Mouse (Mus musculus) heart, adult 2 months (tissue): Measurements from ENCODE around the gene Gfod1. TPM values are rescaled to one million over a fixed set of nuclear protein-coding genes. Genes with fewer than 3 reads are reported as not detected.
A peak's percentile ranks its signal among the peaks of the same experiment; 100 is the strongest.

Experiments
- DNase-seq, 2 experiments: peaks; one replicate each; pipeline ENCODE4 v3.0.0; 2021
- H3K27ac ChIP-seq: fragments of 200-600 bp; 2 replicates; pipeline ENCODE4 v1.8.1; 2022
- H3K27me3 ChIP-seq: fragments of 200-500 bp; 2 replicates; pipeline ENCODE4 v1.6.1; 2012; ENCODE audit warnings: mild to moderate bottlenecking, low read length, inconsistent platforms, mixed read lengths; ENCODE audit not compliant: control insufficient read depth, insufficient read depth
- H3K36me3 ChIP-seq: fragments of 200-500 bp; 2 replicates; pipeline ENCODE4 v1.6.1; 2012; ENCODE audit warnings: low read length, inconsistent platforms; ENCODE audit not compliant: control insufficient read depth, insufficient read depth
- H3K4me1 ChIP-seq: fragments of 200-500 bp; 2 replicates; pipeline ENCODE4 v1.6.1; 2011; ENCODE audit warnings: low read length; ENCODE audit not compliant: control insufficient read depth, insufficient read depth
- H3K4me3 ChIP-seq: fragments of 200-600 bp; 2 replicates; pipeline ENCODE4 v1.8.1; 2022
- H3K79me2 ChIP-seq: fragments of 200-500 bp; replicated peaks from 2 replicates; pipeline ENCODE4 v1.6.1; 2012; ENCODE audit warnings: mild to moderate bottlenecking, inconsistent platforms, low read length, moderate library complexity, mixed read lengths; ENCODE audit not compliant: control insufficient read depth, insufficient read depth
- H3K9ac ChIP-seq: fragments of 200-500 bp; 2 replicates; pipeline ENCODE4 v1.6.1; 2012; ENCODE audit warnings: low read depth, mild to moderate bottlenecking, control low read depth, inconsistent platforms, low read length, mixed read lengths
- CTCF ChIP-seq: fragments of 200-600 bp; IDR thresholded peaks from 2 replicates; pipeline ENCODE4 v1.8.1; 2022; ENCODE audit warnings: antibody characterized with exemption, mild to moderate bottlenecking, moderate library complexity
- EP300 ChIP-seq: fragments of 200-500 bp; IDR thresholded peaks from 2 replicates; pipeline ENCODE4 v1.6.1; 2011; ENCODE audit warnings: low read depth, low read length, control low read depth; ENCODE audit not compliant: insufficient read depth
- POLR2A ChIP-seq: fragments of 200-500 bp; IDR thresholded peaks from 2 replicates; pipeline ENCODE4 v1.6.1; 2011; ENCODE audit warnings: mild to moderate bottlenecking, low read depth, low read length, control low read depth; ENCODE audit not compliant: insufficient read depth
- WGBS: fragments of 180-500 bp; shearing (Covaris S2); methylation state at CpG from one replicate; pipeline ENCODE4 v1.1.7; 2018; 5-methylcytosine and 5-hydroxymethylcytosine counted together
- intact Hi-C: fragments of 180-260 bp; cut with DNase I; formaldehyde crosslinking; loops from one replicate; pipeline ENCODE4 v1.15.1; 2025
- polyA plus RNA-seq: library from polyadenylated mRNA; depleted of rRNA; stranded (reverse); fragments of >200 nt; gene quantifications from 2 replicates; pipeline ENCODE4 v1.2.3, GENCODE M21; 2012
- total RNA-seq, 2 experiments: library from RNA; stranded (reverse); gene quantifications; 2 replicates each; pipeline ENCODE4 v1.2.3; 2021

Gene Gfod1
- total and polyA plus RNA-seq, 3 experiments, result 9.5 to 34.1 (median 33.7) TPM

GRCm38 (mm10) chr13:43296140-43296805, 7.7 kb downstream of the Gfod1 start:
- H3K4me3 ChIP-seq, result no peak overlapping the region
- TF ChIP-seq EP300, result 0 out of 2 replicates have a peak, but pooled peaks have one; percentile 54
- no peak for TF ChIP-seq CTCF
- intact Hi-C loops, result loop anchor here (1.0 kb wide), 1 partner anchor 57 kb away; no protein-coding TSS in a partner anchor
- H3K79me2 ChIP-seq, result peaks cover 3% of the 10 kb centered on the region
- H3K4me1 ChIP-seq, result peaks cover 22% of the 10 kb centered on the region
- peaks cover 16% of the 10 kb centered on the region for H3K36me3 ChIP-seq
- H3K27ac ChIP-seq, result peak overlapping the region; percentile 69
- H3K27me3 ChIP-seq, result no peaks in the 10 kb centered on the region
- 42% methylated on average over 7 of the region's 7 CpGs for WGBS
- H3K9ac ChIP-seq, result no peak overlapping the region
- peak; percentile 37 to 54 for DNase-seq

- intact Hi-C loops, result loop anchor here (1.0 kb wide), 1 partner anchor 56 kb away; no protein-coding TSS in a partner anchor
These were observed 8.3 kb downstream of the Gfod1 start for GRCm38 (mm10) chr13:43295684-43296083.

GRCm38 (mm10) chr13:43294957-43295590, 8.9 kb downstream of the Gfod1 start:
- peak in 1 of 2 experiments; percentile 62 for DNase-seq
- Histone ChIP-seq H3K4me1 (peaks cover 16% of the 10 kb centered on the region), H3K4me3 (no peak overlapping the region), H3K27ac (peak overlapping the region; percentile 69), H3K9ac (no peak overlapping the region), H3K36me3 (peaks cover 13% of the 10 kb centered on the region), H3K79me2 (peaks cover 5% of the 10 kb centered on the region), H3K27me3 (no peaks in the 10 kb centered on the region)
- 49% methylated on average over 7 of the region's 7 CpGs for WGBS
- intact Hi-C loops, result no loop called here
- peak; percentile 85 for TF ChIP-seq EP300
- peak; percentile 51 for TF ChIP-seq CTCF
- 0 out of 2 replicates have a peak, but pooled peaks have one; percentile 17 for TF ChIP-seq POLR2A

More at GRCm38 (mm10) chr13:43295684-43296083, 8.3 kb downstream of the Gfod1 start:
- Histone ChIP-seq H3K27ac (peak overlapping the region; percentile 69), H3K4me3 (no peak overlapping the region), H3K36me3 (peaks cover 14% of the 10 kb centered on the region), H3K9ac (no peak overlapping the region), H3K27me3 (no peaks in the 10 kb centered on the region), H3K4me1 (peaks cover 17% of the 10 kb centered on the region), H3K79me2 (peaks cover 3% of the 10 kb centered on the region)
- DNase-seq, result peak in 1 of 2 experiments; percentile 20
- TF ChIP-seq EP300 (no peak), CTCF (no peak), POLR2A (no peak)
- WGBS, result 62% methylated on average over 7 of the region's 7 CpGs

- Histone ChIP-seq H3K9ac (no peak overlapping the region), H3K4me1 (peaks cover 20% of the 10 kb centered on the region), H3K27ac (no peak overlapping the region), H3K4me3 (no peak overlapping the region), H3K36me3 (peaks cover 13% of the 10 kb centered on the region), H3K27me3 (no peaks in the 10 kb centered on the region), H3K79me2 (peaks cover 5% of the 10 kb centered on the region)
- DNase-seq, result no peak
- intact Hi-C loops, result no loop called here
- WGBS, result 90% methylated on average over 4 of the region's 4 CpGs
- TF ChIP-seq EP300 (no peak), POLR2A (no peak), CTCF (no peak)
These were observed 11.1 kb downstream of the Gfod1 start for GRCm38 (mm10) chr13:43292892-43293291.

GRCm38 (mm10) chr13:43289076-43289475, 14.9 kb downstream of the Gfod1 start:
- TF ChIP-seq POLR2A (no peak), CTCF (no peak), EP300 (no peak)
- Histone ChIP-seq H3K79me2 (peaks cover 5% of the 10 kb centered on the region), H3K27ac (peak overlapping the region; percentile 15; the same call in 1 of the 2 replicates), H3K9ac (no peak overlapping the region), H3K36me3 (peaks cover 5% of the 10 kb centered on the region; the same call in 1 of the 2 replicates), H3K4me3 (no peak overlapping the region), H3K27me3 (no peaks in the 10 kb centered on the region), H3K4me1 (peaks cover 7% of the 10 kb centered on the region)
- DNase-seq, result no peak
- intact Hi-C loops, result no loop called here
- 80% methylated on average over 6 of the region's 6 CpGs for WGBS

GRCm38 (mm10) chr13:43288444-43288843, 15.5 kb downstream of the Gfod1 start:
- Histone ChIP-seq H3K9ac (no peak overlapping the region), H3K79me2 (peaks cover 5% of the 10 kb centered on the region), H3K27ac (peak overlapping the region; percentile 48), H3K36me3 (peaks cover 5% of the 10 kb centered on the region; the same call in 1 of the 2 replicates), H3K4me3 (no peak overlapping the region), H3K4me1 (peaks cover 7% of the 10 kb centered on the region), H3K27me3 (no peaks in the 10 kb centered on the region)
- no peak for DNase-seq
- intact Hi-C loops, result no loop called here
- 45% methylated on average over 4 of the region's 4 CpGs for WGBS
- no peak for TF ChIP-seq EP300
- no peak for TF ChIP-seq POLR2A
- no peak for TF ChIP-seq CTCF
